Mouse (Mus musculus): ENCODE results near the gene Epp13. TPM values are rescaled to one million over a fixed set of nuclear protein-coding genes. Genes with fewer than 3 reads are reported as not detected.
"Not testable (repeated sequence)": the region's sequence is repeated elsewhere in the genome, so short reads cannot be mapped to it uniquely, and the experiment has no call there.

The Epp13 gene
- total RNA-seq (2021), result not detected
- long read RNA-seq, partial matches to known transcripts, result 0 of 1 reads
- long read RNA-seq, other reads (novel, unspliced or antisense), result 1 of 1 reads

DNA sequence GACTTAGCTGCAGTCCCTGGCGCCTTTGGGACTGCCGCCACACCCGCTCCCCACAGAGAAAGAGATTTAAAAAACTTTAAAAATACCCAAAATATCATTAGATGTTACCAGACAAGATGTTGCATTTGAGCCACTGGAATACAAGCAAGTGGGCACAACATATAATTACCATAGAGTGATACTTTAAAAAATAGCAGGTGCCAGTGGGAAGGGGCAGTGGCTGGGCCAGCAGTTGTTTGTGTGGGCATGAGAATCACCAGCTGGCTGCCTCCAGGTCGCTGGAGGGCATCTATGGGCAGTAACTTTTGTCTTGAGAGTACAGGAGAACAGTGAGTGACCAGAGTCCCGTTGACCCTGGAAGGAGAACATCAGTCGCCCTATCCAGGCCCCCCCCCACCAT is at the start of gene Epp13:
TSS of gene Epp13 (plus strand) at position 301 of the 400 bp plus-strand sequence.
- DNase-seq (ENCODE audit: low spot score in 2 of 2), result no peak

DNA sequence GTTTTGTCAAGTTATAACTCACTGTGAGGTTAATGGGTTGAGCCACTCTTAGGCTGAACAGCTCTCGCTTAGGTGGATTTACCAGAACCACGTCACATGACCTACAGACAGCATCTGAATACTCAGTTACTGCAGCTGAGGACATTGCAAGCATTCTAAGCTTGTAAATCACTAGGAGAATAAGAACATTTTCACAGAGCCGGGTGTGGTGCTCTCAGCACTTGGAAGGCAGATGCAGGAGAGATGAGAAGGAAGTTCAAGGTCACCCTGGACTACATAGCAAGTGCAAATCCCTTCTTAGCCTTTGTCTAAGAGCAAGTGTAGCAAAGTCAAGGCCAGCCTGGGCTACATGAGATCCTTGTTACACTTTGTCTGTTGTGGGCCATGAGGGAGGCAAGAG is 48.3 kb upstream of the Epp13 start:
- DNase-seq (ENCODE audit: low spot score in 2 of 2), result no peak

DNA sequence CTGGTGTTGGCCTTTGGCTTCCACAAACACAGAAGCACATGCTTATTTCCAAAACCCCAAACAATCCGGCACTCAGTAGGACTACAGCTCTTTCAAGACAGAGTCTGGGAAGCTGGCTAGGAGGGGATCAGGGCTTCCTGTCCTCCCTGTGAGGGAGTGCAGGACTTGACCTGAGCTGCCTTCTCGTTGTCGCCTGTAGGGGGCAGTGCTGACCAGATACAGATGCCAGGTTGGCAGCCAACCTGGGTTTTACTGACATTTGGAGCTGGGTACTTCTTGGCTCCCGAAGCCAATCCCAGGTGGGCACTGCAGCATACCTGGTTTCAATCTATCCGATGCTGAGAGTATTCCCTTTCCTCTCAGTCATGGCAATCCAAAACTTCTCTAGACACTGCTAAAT is 39.4 kb upstream of the Epp13 start:
- DNase-seq (ENCODE audit: low spot score in 2 of 2), result peak in 1 of 2 experiments; percentile 26

DNA sequence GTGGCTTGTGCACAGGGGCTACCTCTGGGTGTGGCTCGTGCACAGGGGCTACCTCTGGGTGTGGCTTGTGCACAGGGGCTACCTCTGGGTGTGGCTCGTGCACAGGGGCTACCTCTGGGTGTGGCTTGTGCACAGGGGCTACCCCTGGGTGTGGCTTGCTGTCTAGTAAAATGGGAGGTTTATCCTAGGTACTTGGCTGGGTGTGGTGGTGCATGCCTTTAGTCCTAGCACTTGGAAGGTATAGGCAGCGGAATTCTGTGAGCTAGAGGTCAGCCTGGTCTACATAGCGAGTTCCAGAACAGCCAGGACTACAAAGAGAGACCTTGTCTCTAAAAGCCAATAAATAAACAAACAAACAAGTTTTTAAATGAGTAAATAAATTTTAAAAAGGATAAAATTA is 37.8 kb upstream of the Epp13 start:
- not testable (repeated sequence) for DNase-seq (ENCODE audit: low spot score in 2 of 2)

DNA sequence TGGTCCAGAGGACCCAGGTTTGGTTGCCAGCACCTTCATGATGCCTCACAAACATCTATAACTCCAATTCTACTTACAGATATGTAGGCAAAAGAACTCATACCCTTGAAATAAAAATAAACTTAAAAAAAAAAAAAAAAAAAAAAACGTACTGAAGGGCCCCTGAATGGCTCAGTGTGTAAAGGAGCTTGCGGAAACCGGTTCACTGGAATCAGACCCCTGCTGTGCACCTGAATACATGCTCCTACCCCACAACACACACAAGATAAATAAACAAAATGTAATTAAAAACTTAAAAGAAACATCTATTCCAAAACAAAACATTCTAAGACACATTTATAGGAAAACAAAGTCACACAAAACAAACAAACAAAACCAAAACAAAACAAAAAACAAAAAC is 32.4 kb upstream of the Epp13 start:
- DNase-seq (ENCODE audit: low spot score in 2 of 2), result no peak

DNA sequence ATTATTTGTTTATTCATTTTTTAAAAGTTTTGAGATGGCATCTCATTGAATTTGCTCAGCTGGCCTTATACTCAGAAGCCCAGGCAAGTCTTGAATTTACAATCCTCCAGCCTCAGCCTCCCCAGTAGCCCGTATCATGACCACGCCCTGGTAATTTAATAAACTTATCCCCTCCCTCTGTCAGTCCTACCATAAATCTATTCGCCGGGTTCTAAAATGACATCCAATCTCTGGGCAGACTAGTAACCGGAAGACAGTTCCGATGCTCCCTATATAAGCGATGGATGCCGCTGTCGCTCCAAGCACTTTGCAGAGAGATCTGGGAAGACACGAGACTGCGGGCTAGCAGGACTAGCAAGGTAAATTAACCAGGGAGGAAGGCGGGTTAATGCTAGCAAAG is 30.5 kb upstream of the Epp13 start, which contains the start of gene Zscan5b:
TSS of gene Zscan5b (plus strand) at position 301 of the 400 bp plus-strand sequence.
- DNase-seq (ENCODE audit: low spot score in 2 of 2), result no peak

DNA sequence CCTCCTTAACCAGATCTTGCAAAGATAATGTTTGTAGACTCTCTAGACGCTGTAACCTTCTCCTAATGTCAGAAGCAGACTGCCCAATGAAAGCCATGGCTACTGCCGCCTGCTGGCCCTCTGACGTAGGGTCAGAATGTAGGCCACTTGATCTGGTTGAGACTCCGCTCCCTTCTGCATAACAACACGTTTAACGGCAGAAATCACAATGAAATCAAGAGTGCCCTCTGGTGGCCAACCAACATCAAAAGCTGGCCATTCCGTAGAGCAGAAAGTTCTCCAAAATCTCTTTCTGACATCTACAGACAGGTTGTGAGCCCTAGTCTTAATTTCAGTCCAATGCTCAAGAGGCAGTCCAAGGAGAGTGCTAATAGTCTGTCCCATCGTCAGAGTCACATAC is 24.0 kb upstream of the Epp13 start:
- DNase-seq (ENCODE audit: low spot score in 2 of 2), result peak; percentile 21 to 35

DNA sequence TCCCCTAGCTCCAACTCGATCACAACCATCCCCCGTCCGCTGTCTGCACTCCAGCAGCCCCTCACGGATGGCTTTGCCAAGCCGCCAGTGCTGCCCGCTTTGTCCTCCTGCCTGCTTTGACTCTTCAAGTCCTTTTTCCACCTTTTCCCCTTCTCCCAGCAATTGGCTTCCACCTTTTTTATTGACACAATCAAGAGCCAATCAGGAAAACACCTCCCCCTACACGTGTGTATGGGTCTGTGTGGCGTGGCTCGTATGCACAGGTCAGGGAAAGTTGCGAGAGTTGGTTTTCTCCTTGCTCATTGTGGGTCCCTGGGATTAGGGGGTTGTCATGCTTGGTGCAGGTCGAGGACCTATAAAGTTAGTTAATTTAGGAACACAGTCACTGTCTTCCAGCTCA is 12.7 kb upstream of the Epp13 start:
- no peak for DNase-seq (ENCODE audit: low spot score in 2 of 2)

DNA sequence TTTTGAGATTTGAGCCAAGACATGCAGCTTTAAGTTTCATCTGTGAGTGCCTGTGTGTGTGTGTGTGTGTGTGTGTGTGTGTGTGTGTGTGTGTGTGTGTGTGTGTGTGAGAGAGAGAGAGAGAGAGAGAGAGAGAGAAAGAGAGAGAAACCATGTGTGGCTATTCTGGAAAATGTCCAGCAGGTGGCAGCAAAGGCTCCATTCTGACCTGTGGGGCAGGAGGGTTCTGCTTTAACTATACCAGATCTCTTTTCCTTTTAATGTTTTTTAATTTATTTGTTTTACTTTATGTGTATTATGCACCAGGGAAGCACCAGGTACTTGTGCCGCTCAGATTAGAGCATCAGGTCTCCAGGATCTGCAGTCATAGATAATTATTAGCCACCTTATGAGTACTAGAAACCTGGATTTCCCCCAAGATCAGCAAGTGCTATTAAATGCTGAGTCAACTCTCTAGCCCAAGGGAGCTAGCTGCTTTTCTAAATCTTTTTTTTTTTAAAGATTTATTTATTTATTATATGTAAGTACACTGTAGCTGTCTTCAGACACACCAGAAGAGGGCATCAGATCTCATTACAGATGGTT is 11.6 kb upstream of the Epp13 start:
- DNase-seq (ENCODE audit: low spot score in 2 of 2), result peak; percentile 36 to 53

DNA sequence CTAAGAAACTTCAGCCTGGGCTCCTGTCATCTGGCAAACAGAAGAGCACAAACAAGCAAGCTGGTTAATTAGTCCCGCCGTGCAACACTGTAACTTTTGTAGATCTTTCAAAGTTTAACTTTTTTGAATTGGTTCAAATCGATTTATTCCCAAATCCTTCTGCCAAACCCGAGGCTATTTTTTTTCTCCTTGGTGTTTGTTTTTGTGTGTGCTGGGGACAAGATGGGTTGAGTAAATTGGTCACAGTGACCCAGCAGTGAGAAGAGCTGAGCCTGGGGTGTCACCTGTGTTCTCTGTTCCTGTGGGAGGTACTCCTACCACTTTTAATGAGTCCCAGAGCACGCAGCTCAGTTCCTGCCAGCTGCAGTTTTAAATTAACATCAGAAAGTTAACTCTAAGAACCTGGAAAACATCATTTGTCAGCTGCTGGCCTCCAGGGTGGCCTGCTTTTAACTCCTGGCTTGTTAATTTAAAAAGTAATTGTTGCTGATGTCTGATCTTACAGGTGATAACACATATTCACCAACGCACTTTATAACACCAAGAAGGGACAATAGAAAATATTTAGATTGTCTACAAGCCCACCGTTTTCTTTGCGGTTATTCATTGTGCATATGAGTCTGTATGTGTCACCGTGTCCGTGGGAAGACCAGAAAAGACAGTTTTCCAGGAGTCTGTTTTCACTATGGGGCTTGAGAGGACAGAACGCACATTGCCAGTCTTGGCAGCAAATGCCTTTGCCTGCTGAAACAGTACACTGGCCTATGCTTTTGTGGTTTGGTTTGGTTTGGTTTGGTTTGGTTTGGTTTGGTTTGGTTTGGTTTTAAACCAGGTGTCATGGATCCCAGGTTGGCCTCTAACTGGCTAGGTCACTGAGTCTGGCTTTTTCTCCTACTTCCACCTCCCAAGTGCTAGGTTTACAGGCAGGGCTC is 7.9 kb upstream of the Epp13 start:
- DNase-seq (ENCODE audit: low spot score in 2 of 2), result no peak

DNA sequence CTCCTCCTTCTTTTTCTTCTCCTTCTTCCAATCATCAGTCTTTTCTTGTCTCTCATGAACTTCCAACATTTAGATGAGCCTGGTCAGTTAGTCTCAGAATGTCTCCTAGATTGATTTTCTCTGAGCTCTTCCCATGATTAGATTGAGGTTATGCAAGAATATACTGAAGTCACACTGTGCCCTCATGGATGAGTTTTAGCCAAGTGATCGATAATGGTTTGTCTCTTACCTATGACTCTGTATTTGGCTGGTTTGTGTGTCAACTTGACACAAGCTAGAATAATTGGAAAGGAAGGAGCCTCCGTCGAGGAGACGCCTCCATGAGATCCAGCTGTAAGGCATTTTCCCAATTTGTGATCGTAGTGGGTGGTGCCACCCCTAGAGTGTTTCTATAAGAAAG is 1.9 kb downstream of the Epp13 start:
- no peak for DNase-seq (ENCODE audit: low spot score in 2 of 2)

DNA sequence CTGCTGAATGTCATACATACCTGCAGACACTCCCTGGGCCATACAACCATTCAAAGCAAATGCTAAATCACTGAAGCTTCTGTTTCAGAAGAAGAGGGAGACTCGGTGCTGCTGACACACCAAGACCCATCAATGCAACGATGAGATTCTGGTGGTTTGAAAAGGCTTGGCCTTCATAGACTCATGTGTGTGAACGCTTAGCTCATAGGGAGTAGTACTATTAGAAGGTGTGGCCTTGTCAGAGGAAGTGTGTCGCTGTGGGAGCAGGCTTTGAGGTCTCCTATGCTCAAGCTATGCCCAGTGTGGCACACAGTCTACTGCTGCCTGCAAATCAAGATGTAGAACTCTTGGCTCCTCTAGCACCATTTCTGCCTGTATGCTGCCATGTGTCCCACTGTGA is 4.9 kb downstream of the Epp13 start:
- DNase-seq (ENCODE audit: low spot score in 2 of 2), result no peak

- DNase-seq (ENCODE audit: low spot score in 2 of 2), result no peak
Observed at GRCm38 (mm10) chr7:6258232-6259220, 6.0 kb downstream of the Epp13 start.

DNA sequence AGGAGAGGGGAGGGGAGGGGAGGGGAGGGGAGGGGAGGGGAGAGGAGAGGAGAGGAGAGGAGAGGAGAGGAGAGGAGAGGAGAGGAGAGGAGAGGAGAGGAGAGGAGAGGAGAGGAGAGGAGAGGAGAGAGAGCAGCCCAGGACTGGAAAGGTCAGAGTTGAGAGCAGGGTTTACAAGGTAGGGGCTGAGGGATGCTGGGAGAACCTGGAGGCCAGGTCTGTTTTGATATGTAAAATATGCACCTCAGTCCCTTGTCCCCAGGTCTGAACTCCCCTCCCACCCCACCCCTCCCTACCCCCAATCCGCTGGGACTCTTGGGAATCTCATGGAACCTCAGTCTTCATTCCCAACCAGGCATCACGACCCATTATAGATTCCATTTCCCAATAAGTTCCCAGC is 7.5 kb downstream of the Epp13 start:
- not testable (repeated sequence) for DNase-seq (ENCODE audit: low spot score in 2 of 2)

GRCm38 (mm10) chr7:6262120-6262519 is 9.6 kb downstream of the Epp13 start:
- DNase-seq (ENCODE audit: low spot score in 2 of 2), result no peak

DNA sequence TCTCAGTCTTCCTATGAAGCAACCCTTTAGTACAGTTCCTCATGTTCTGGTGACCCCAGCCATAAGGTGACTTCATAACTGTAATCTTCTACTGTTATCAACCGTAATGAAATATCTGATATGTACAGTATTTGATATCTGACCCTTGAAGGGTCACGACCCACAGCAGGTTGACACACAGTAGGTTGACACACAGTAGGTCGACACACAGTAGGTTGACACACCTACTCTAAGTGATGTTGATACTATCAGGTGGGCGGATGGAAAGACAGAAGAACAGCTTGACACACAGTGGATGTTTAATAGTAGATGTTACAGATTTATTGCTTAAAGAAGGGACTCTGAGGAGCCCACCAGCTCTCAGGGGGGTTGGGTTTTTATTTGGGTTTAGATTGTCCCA is 10.5 kb downstream of the Epp13 start:
- DNase-seq (ENCODE audit: low spot score in 2 of 2), result no peak

DNA sequence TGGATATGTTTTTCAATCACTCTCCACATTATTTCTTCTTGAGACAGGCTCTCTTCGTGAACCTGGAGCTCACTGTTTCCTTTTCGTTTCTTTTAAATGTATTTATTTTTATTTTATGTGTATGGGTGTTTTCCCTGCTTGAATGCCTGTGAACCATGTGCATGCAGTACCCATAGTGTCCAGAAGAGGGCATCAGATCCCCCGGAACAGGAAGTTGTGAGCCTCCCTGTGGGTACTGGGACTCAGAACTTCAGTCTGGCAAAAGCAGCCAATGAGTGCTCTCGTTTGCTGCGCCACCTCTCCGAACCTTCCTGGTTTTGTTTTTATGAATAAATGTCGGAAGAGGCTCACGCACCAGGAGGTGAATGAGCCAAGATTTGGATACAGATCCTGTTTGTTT is 13.2 kb downstream of the Epp13 start:
- peak; percentile 37 to 47 for DNase-seq (ENCODE audit: low spot score in 2 of 2)

DNA sequence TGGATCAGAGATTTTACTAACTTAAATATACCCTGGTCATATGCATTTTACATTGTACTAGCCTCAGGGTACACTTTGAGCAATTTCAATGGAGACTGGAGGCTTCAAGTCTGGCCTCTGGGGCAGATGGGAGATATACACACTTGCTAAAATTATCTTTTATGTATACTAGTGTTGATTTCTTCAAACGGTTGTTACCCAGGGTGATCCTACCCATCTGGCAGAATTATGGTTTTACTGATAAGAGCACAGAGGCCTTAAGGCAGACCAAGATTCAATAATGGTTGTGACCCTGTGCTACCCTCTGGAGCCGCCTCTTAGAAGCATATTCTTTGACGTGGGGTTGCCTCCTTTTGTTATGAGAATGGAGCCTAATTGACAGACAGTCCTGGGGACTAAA is 25.4 kb downstream of the Epp13 start:
- DNase-seq (ENCODE audit: low spot score in 2 of 2), result no peak

DNA sequence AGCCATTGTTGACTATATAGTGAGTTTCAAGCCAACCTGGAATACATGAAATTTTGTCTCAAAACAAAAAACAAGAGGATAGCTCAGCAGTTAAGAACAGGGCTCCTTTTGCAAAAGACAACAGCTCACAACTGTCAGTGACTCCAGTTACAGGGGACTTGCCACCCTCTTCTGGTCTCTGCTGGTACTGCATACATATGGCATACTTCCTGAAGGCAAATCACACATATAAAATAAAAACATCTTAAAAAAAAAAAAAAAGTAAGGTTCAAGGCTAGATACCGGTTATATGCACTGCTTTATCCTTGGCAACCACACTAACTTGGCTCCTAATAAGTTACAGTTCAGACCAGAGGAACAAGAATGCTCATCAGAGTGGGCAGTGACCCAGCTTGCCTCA is 30.2 kb downstream of the Epp13 start:
- DNase-seq (ENCODE audit: low spot score in 2 of 2), result peak; percentile 85 to 88

- peak; percentile 80 to 86 for DNase-seq (ENCODE audit: low spot score in 2 of 2)
Observed at GRCm38 (mm10) chr7:6283451-6284075, 31.1 kb downstream of the Epp13 start.

All from layer of hippocampus, postnatal 10 days (tissue).